Mouse (Mus musculus) ES-E14 (cell line): Measurements from ENCODE around the gene Kcnq5. TPM values are rescaled to one million over a fixed set of nuclear protein-coding genes. Genes with fewer than 3 reads are reported as not detected.

Source experiments
- DNase-seq: peaks from one replicate; pipeline ENCODE4 v3.0.0-alpha.2; 2013; ENCODE audit warnings: low read depth, low spot score
- H3K27ac ChIP-seq: 2 replicates; pipeline ENCODE4 v1.5.1; 2012; ENCODE audit warnings: low read depth, mild to moderate bottlenecking, low read length, moderate library complexity, mixed read lengths; ENCODE audit not compliant: poor library complexity, insufficient read depth, severe bottlenecking
- H3K36me3 ChIP-seq: 2 replicates; pipeline ENCODE4 v1.6.1; 2012; ENCODE audit warnings: mild to moderate bottlenecking, low read length, moderate library complexity, mixed read lengths; ENCODE audit not compliant: control insufficient read depth, poor library complexity, insufficient read depth, severe bottlenecking
- H3K4me1 ChIP-seq, 2 experiments: fragments of 150-350 bp in 1 of 2; sonication (generic) in 1 of 2; 2 replicates each; pipeline ENCODE4 v1.6.1; 2012; ENCODE audit warnings: low read length in 2 of 2, mild to moderate bottlenecking in 1 of 2, mixed read lengths in 1 of 2; ENCODE audit not compliant: control insufficient read depth in 2 of 2, insufficient read depth in 2 of 2, poor library complexity in 1 of 2
- H3K4me3 ChIP-seq, 2 experiments: fragments of 150-350 bp in 1 of 2; sonication (generic) in 1 of 2; 2 replicates each; pipeline ENCODE4 v1.5.1; 2012; ENCODE audit warnings: low read length in 2 of 2, low read depth in 1 of 2, mild to moderate bottlenecking in 1 of 2, mixed read lengths in 1 of 2; ENCODE audit not compliant: insufficient read depth in 1 of 2, poor library complexity in 1 of 2, severe bottlenecking in 1 of 2
- H3K9ac ChIP-seq: 2 replicates; pipeline ENCODE4 v1.6.1; 2012; ENCODE audit warnings: low read depth, mild to moderate bottlenecking, low read length, mixed read lengths; ENCODE audit not compliant: poor library complexity, insufficient read depth, severe bottlenecking
- H3K9me3 ChIP-seq: fragments of 150-350 bp; sonication (generic); 2 replicates; pipeline ENCODE4 v1.6.1; 2012; ENCODE audit warnings: low read depth, mild to moderate bottlenecking, low read length; ENCODE audit not compliant: control insufficient read depth, insufficient read depth
- CHD2 ChIP-seq: IDR thresholded peaks from 2 replicates; pipeline ENCODE4 v1.6.1; 2014; ENCODE audit warnings: mild to moderate bottlenecking, low read depth, low read length, inconsistent platforms
- HCFC1 ChIP-seq: IDR thresholded peaks from 2 replicates; pipeline ENCODE4 v1.6.1; 2012; ENCODE audit warnings: low read length, inconsistent platforms, borderline replicate concordance; ENCODE audit not compliant: insufficient read depth
- MAFK ChIP-seq: IDR thresholded peaks from 2 replicates; pipeline ENCODE4 v1.6.1; 2014; ENCODE audit warnings: mild to moderate bottlenecking, low read depth, low read length, inconsistent platforms; ENCODE audit not compliant: insufficient read depth
- ZC3H11A ChIP-seq: IDR thresholded peaks from 2 replicates; pipeline ENCODE4 v1.6.1; 2012; ENCODE audit warnings: low read depth, mild to moderate bottlenecking, inconsistent platforms, low read length, borderline replicate concordance
- ZNF384 ChIP-seq: IDR thresholded peaks from 2 replicates; pipeline ENCODE4 v1.6.1; 2012; ENCODE audit warnings: low read depth, low read length, inconsistent platforms
- in situ Hi-C, 2 experiments: fragments of 600-800 bp; cut with MboI; formaldehyde crosslinking; loops; one replicate each; pipeline ENCODE4 v1.15.1; 2025; ENCODE audit warnings: low sequenced_read_pairs in 2 of 2, inconsistent platforms in 1 of 2; ENCODE audit not compliant: unreplicated experiment in 2 of 2
- total RNA-seq: library from RNA; depleted of rRNA; stranded (reverse); fragments of 300-350 nt; gene quantifications from 2 replicates; pipeline ENCODE4 v1.2.3, GENCODE M21; 2012

The Kcnq5 gene
- total RNA-seq, 1 experiment: 0.45 TPM

GRCm38 (mm10) chr1:21919276-21919675, 42.5 kb downstream of the Kcnq5 start:
- TF ChIP-seq ZNF384 (no peak), HCFC1 (no peak)
- no peak for DNase-seq

GRCm38 (mm10) chr1:21896067-21896719, 65.5 kb downstream of the Kcnq5 start:
- in situ Hi-C loops: no loop called here
- H3K36me3 ChIP-seq: no peaks in the 10 kb centered on the region
- no peak for TF ChIP-seq ZNF384
- TF ChIP-seq CHD2: no peak
- no peak for TF ChIP-seq ZC3H11A
- no peak for TF ChIP-seq MAFK
- TF ChIP-seq HCFC1: no peak
- no peak overlapping the region for H3K9ac ChIP-seq
- no peaks in the 10 kb centered on the region for H3K9me3 ChIP-seq
- no peak overlapping the region for H3K27ac ChIP-seq
- H3K4me1 ChIP-seq: no peaks in the 10 kb centered on the region
- no peak overlapping the region for H3K4me3 ChIP-seq
- DNase-seq: no peak

More at GRCm38 (mm10) chr1:21919276-21919675, 42.5 kb downstream of the Kcnq5 start:
- Histone ChIP-seq H3K4me3 (no peak overlapping the region), H3K4me1 (no peaks in the 10 kb centered on the region), H3K36me3 (no peaks in the 10 kb centered on the region), H3K9me3 (no peaks in the 10 kb centered on the region), H3K9ac (no peak overlapping the region), H3K27ac (no peak overlapping the region)
- in situ Hi-C loops: no loop called here

- in situ Hi-C loops: no loop called here
- H3K36me3 ChIP-seq: no peaks in the 10 kb centered on the region
- no peak overlapping the region for H3K9ac ChIP-seq
- H3K9me3 ChIP-seq: no peaks in the 10 kb centered on the region
- TF ChIP-seq MAFK (no peak), HCFC1 (no peak), ZC3H11A (no peak), CHD2 (no peak), ZNF384 (no peak)
- no peaks in the 10 kb centered on the region for H3K4me1 ChIP-seq
- H3K4me3 ChIP-seq: no peak overlapping the region
- H3K27ac ChIP-seq: no peak overlapping the region
- DNase-seq: no peak
Measured at GRCm38 (mm10) chr1:21883747-21884146, 78.0 kb downstream of the Kcnq5 start.

GRCm38 (mm10) chr1:21870889-21871288, 90.9 kb downstream of the Kcnq5 start:
- Histone ChIP-seq H3K4me3 (no peak overlapping the region), H3K36me3 (no peaks in the 10 kb centered on the region), H3K9ac (no peak overlapping the region), H3K9me3 (no peaks in the 10 kb centered on the region), H3K4me1 (no peaks in the 10 kb centered on the region), H3K27ac (no peak overlapping the region)
- in situ Hi-C loops: no loop called here
- DNase-seq: no peak
- TF ChIP-seq ZNF384 (no peak), MAFK (no peak), CHD2 (no peak), HCFC1 (no peak), ZC3H11A (no peak)

- TF ChIP-seq ZNF384 (no peak), CHD2 (no peak), HCFC1 (no peak), ZC3H11A (no peak), MAFK (no peak)
- DNase-seq: no peak
- Histone ChIP-seq H3K4me1 (no peaks in the 10 kb centered on the region), H3K9me3 (no peaks in the 10 kb centered on the region), H3K4me3 (no peak overlapping the region), H3K27ac (no peak overlapping the region), H3K36me3 (no peaks in the 10 kb centered on the region), H3K9ac (no peak overlapping the region)
- in situ Hi-C loops: no loop called here
Measured at GRCm38 (mm10) chr1:21868484-21868883, 93.3 kb downstream of the Kcnq5 start.
